Mouse (Mus musculus) MEL (cell line): ENCODE data around the gene Ptpre. TPM values are rescaled to one million over a fixed set of nuclear protein-coding genes. Genes with fewer than 3 reads are reported as not detected.

Source experiments
- DNase-seq: peaks from one replicate; pipeline ENCODE4 v3.0.0; 2011; ENCODE audit warnings: low read depth, low spot score
- H3K27ac ChIP-seq: 2 replicates; pipeline ENCODE4 v1.5.1; 2012; ENCODE audit warnings: low read depth, mild to moderate bottlenecking, control low read depth, low read length, moderate library complexity; ENCODE audit not compliant: control insufficient read depth
- H3K27me3 ChIP-seq, 2 experiments: fragments of 150-350 bp in 1 of 2; sonication (generic) in 1 of 2; 2 replicates each; pipeline ENCODE4 v1.6.1; 2012; ENCODE audit warnings: low read length in 2 of 2, mild to moderate bottlenecking in 2 of 2, improper control_type of control experiment in 1 of 2, moderate library complexity in 1 of 2; ENCODE audit not compliant: insufficient read depth in 2 of 2, control insufficient read depth in 1 of 2
- H3K36me3 ChIP-seq, 2 experiments: 2 replicates each; pipeline ENCODE4 v1.6.1; 2012 to 2014; ENCODE audit warnings: low read length in 2 of 2, improper control_type of control experiment in 1 of 2, inconsistent platforms in 1 of 2, mild to moderate bottlenecking in 1 of 2; ENCODE audit not compliant: insufficient read depth in 2 of 2, control insufficient read depth in 1 of 2
- H3K4me1 ChIP-seq, 2 experiments: fragments of 150-350 bp in 1 of 2; sonication (generic) in 1 of 2; 2 replicates each; pipeline ENCODE4 v1.6.1; 2012; ENCODE audit warnings: low read length in 2 of 2, improper control_type of control experiment in 1 of 2, mild to moderate bottlenecking in 1 of 2; ENCODE audit not compliant: insufficient read depth in 2 of 2, control insufficient read depth in 1 of 2
- H3K4me3 ChIP-seq, 2 experiments: fragments of 150-350 bp in 1 of 2; sonication (generic) in 1 of 2; 2 replicates each; pipeline ENCODE4 v1.5.1; 2012; ENCODE audit warnings: low read depth in 2 of 2, low read length in 2 of 2, mild to moderate bottlenecking in 2 of 2, moderate library complexity in 2 of 2, control low read depth in 1 of 2, improper control_type of control experiment in 1 of 2; ENCODE audit not compliant: control insufficient read depth in 1 of 2, insufficient read depth in 1 of 2
- H3K79me2 ChIP-seq: 2 replicates; pipeline ENCODE4 v1.6.1; 2012; ENCODE audit warnings: mild to moderate bottlenecking, low read length, moderate library complexity; ENCODE audit not compliant: control insufficient read depth, poor library complexity, insufficient read depth
- H3K9ac ChIP-seq: 2 replicates; pipeline ENCODE4 v1.6.1; 2012; ENCODE audit warnings: low read depth, mild to moderate bottlenecking, control low read depth, low read length, moderate library complexity; ENCODE audit not compliant: control insufficient read depth, poor library complexity, severe bottlenecking
- H3K9me3 ChIP-seq: fragments of 150-350 bp; sonication (generic); replicated peaks from 2 replicates; pipeline ENCODE4 v1.6.1; 2012; ENCODE audit warnings: mild to moderate bottlenecking, low read length, improper control_type of control experiment, moderate library complexity; ENCODE audit not compliant: insufficient read depth
- UBTF ChIP-seq: IDR thresholded peaks from 2 replicates; pipeline ENCODE4 v1.6.1; 2012; ENCODE audit warnings: low read depth, mild to moderate bottlenecking, inconsistent platforms, low read length, improper control_type of control experiment, moderate library complexity, borderline replicate concordance; ENCODE audit not compliant: insufficient read depth
- ZNF384 ChIP-seq: IDR thresholded peaks from 2 replicates; pipeline ENCODE4 v1.6.1; 2012; ENCODE audit warnings: low read depth, mild to moderate bottlenecking, inconsistent platforms, low read length, improper control_type of control experiment
- polyA plus RNA-seq, 2 experiments: library from polyadenylated mRNA; stranded (reverse) in 1 of 2; unstranded in 1 of 2; fragments of >175 nt in 1 of 2; fragments of >200 nt in 1 of 2; gene quantifications; 2 replicates each; pipeline versions ENCODE4 v1.2.1 to v1.2.4; 2012; ENCODE audit warnings: low replicate concordance in 2 of 2, low read depth in 1 of 2; ENCODE audit not compliant: insufficient read length in 2 of 2, insufficient read depth in 1 of 2, missing spikeins in 1 of 2
- total RNA-seq: library from RNA; depleted of rRNA; stranded (reverse); fragments of 300-350 nt; gene quantifications from 2 replicates; pipeline ENCODE4 v1.2.3, GENCODE M21; 2012; rRNA removed

Ptpre gene
- total and polyA plus RNA-seq, 3 experiments, result 4.9 to 12.9 TPM; not detected in 1

DNA sequence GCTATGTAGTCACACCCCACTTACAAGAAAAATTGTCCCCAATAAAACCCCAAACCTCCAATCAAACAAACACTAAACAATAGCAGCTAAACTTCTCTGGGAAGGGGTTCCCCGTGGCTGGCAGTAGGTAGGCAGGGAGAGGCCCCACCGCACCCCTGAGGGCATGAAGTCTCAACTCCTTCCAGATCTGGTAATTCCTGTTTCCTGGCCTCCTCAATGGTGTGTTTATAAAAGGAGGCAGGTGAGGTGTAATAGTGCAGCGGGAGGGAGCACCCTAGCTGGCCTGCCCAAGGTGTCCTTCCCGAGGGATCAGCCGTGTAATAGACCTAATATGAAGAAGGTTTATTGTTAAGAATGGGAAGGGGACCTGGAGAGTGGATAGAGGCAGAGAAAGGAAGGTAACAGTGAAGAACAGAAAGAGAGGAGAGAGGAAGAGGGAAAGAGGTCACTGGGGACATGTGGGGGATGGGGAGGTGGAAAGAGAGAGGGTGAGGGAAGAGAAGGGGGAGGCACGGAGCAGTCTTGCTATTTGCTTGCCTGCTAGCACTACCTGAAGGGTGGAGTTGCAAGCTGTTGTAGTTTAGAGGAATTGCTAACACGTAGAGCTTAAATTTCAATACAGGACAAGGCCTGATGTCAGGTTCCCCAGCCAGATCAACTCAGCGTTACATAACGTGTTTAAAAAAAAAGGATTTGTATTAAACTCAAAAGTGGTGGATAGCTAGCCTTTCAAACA lies 197.8 kb downstream of the Ptpre start:
- Histone ChIP-seq H3K9ac (peak overlapping the region; percentile 40), H3K4me1 (peaks cover 0 to 4% of the 10 kb centered on the region in 2 experiments; a peak in 1 of 4 replicates), H3K36me3 (peaks cover 0 to 2% of the 10 kb centered on the region in 2 experiments; a peak in 1 of 4 replicates), H3K4me3 (peak overlapping the region; percentile 14 to 33; a peak in 2 of 4 replicates), H3K27ac (no peak overlapping the region), H3K27me3 (peaks cover 5 to 10% of the 10 kb centered on the region in 2 experiments), H3K9me3 (no peaks in the 10 kb centered on the region), H3K79me2 (no peaks in the 10 kb centered on the region)
- DNase-seq, result no peak
- no peak for TF ChIP-seq UBTF
- TF ChIP-seq ZNF384, result 0 out of 2 replicates have a peak, but pooled peaks have one; percentile 35

Other genes starting within 250 kb of the Ptpre start
- not detected in 2 replicates for gene Foxi2, start 127.2 kb upstream of the Ptpre start, total RNA-seq
- gene Foxi2, start 127.2 kb upstream of the Ptpre start, polyA plus RNA-seq, result not detected
- not detected in 2 replicates for gene Clrn3, start 8.8 kb upstream of the Ptpre start, total RNA-seq
- not detected for gene Clrn3, start 8.8 kb upstream of the Ptpre start, polyA plus RNA-seq
- 88.6 and 132 TPM in 2 replicates for gene Mki67, start 178.9 kb downstream of the Ptpre start, total RNA-seq
- gene Mki67, start 178.9 kb downstream of the Ptpre start, polyA plus RNA-seq, result 100 to 1,000 TPM; 271 to 401 TPM